Mouse (Mus musculus) heart, embryonic 12.5 days (tissue): ENCODE results near the gene Chp2. TPM values are rescaled to one million over a fixed set of nuclear protein-coding genes. Genes with fewer than 3 reads are reported as not detected.

Experiments
- ATAC-seq: fragments of 200-750 bp; cut with Nextera tagmentation; 2 replicates; pipeline ENCODE4 v1.8.0; 2017; ENCODE audit warnings: moderate TSS enrichment, moderate library complexity; ENCODE audit not compliant: insufficient number of reproducible peaks, low FRiP score
- H3K27ac ChIP-seq: fragments of 300-500 bp; sonication (generic); 2 replicates; pipeline ENCODE4 v1.5.1; 2016; ENCODE audit warnings: mild to moderate bottlenecking, moderate library complexity; ENCODE audit not compliant: poor library complexity, severe bottlenecking
- H3K27me3 ChIP-seq: fragments of 300-500 bp; sonication (generic); replicated peaks from 2 replicates; pipeline ENCODE4 v1.6.1; 2016; ENCODE audit warnings: mild to moderate bottlenecking, moderate library complexity
- H3K36me3 ChIP-seq: fragments of 300-500 bp; sonication (generic); 2 replicates; pipeline ENCODE4 v1.6.1; 2016; ENCODE audit warnings: mild to moderate bottlenecking, moderate library complexity
- H3K4me1 ChIP-seq: fragments of 300-500 bp; sonication (generic); replicated peaks from 2 replicates; pipeline ENCODE4 v1.6.1; 2016; ENCODE audit warnings: mild to moderate bottlenecking
- H3K4me2 ChIP-seq: fragments of 300-500 bp; sonication (generic); 2 replicates; pipeline ENCODE4 v1.6.1; 2016; ENCODE audit warnings: mild to moderate bottlenecking, moderate library complexity
- H3K4me3 ChIP-seq: fragments of 300-500 bp; sonication (generic); 2 replicates; pipeline ENCODE4 v1.5.1; 2016; ENCODE audit warnings: mild to moderate bottlenecking
- H3K9ac ChIP-seq: fragments of 300-500 bp; sonication (generic); 2 replicates; pipeline ENCODE4 v1.6.1; 2016; ENCODE audit warnings: mild to moderate bottlenecking, moderate library complexity
- H3K9me3 ChIP-seq: fragments of 300-500 bp; sonication (generic); replicated peaks from 2 replicates; pipeline ENCODE4 v1.6.1; 2016; ENCODE audit warnings: mild to moderate bottlenecking, moderate library complexity
- WGBS: fragments of 180-500 bp; shearing (Covaris S2); methylation state at CpG from one replicate; pipeline ENCODE4 v1.1.7; 2016; 5-methylcytosine and 5-hydroxymethylcytosine counted together
- polyA plus RNA-seq: library from polyadenylated mRNA; unstranded; fragments of >200 nt; fragmentation: Nextera tagmentation; extraction: Ambion mirVana; gene quantifications from 2 replicates; pipeline ENCODE4 v1.2.1, GENCODE M21; 2016

Gene Chp2
- polyA plus RNA-seq, 1 experiment from 2014 or later: 0.15 TPM

DNA sequence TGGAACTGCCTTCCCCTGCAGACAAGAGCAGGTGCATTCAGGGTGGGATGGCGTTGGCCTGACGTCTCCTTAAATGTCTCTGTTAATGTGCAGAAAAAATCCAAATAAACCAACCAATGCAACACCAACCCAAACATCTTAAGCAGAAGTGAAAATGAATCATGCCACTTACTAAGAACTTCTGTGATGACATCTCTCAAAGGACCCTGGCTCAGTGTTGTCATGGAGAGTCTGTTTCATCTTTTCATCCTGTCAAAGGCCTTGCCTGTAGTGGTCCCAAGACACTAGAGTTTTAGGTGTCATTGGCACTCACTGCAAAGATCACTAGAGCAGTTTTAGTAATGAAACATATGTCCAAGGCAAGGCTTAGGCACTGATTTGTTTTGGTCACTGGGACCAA, 53.0 kb downstream of the Chp2 start:
- no peak for ATAC-seq
- WGBS: 81% methylated on average over 2 of the region's 2 CpGs
- no peaks in the 10 kb centered on the region for H3K36me3 ChIP-seq
- H3K4me2 ChIP-seq: no peak overlapping the region
- H3K4me3 ChIP-seq: no peak overlapping the region
- no peaks in the 10 kb centered on the region for H3K4me1 ChIP-seq
- no peaks in the 10 kb centered on the region for H3K27me3 ChIP-seq
- H3K9ac ChIP-seq: no peak overlapping the region
- no peaks in the 10 kb centered on the region for H3K9me3 ChIP-seq
- no peak overlapping the region for H3K27ac ChIP-seq

Other genes starting within 250 kb of the Chp2 start
- gene Cog7, start 237.8 kb upstream of the Chp2 start, polyA plus RNA-seq: 18.1 and 18.8 TPM in 2 replicates
- 98.0 and 99.4 TPM in 2 replicates for gene Gga2, start 198.3 kb upstream of the Chp2 start, polyA plus RNA-seq
- gene Ubfd1, start 152.3 kb upstream of the Chp2 start, polyA plus RNA-seq: 73.5 and 75.0 TPM in 2 replicates
- gene Ears2, start 152.2 kb upstream of the Chp2 start, polyA plus RNA-seq: 24.7 and 25.0 TPM in 2 replicates
- 1,263 and 1,284 TPM in 2 replicates for gene Ndufab1, start 117.6 kb upstream of the Chp2 start, polyA plus RNA-seq
- 13.2 and 14.1 TPM in 2 replicates for gene Palb2, start 86.5 kb upstream of the Chp2 start, polyA plus RNA-seq
- 70.1 and 73.9 TPM in 2 replicates for gene Dctn5, start 86.5 kb upstream of the Chp2 start, polyA plus RNA-seq
- gene Plk1, start 60.1 kb upstream of the Chp2 start, polyA plus RNA-seq: 103 and 112 TPM in 2 replicates
- gene Ern2, start 33.3 kb upstream of the Chp2 start, polyA plus RNA-seq: not detected in 2 replicates
- gene Prkcb, start 69.3 kb downstream of the Chp2 start, polyA plus RNA-seq: 9.0 and 10.5 TPM in 2 replicates